Mouse (Mus musculus): ENCODE measurements around the gene Rbm42.

DNA sequence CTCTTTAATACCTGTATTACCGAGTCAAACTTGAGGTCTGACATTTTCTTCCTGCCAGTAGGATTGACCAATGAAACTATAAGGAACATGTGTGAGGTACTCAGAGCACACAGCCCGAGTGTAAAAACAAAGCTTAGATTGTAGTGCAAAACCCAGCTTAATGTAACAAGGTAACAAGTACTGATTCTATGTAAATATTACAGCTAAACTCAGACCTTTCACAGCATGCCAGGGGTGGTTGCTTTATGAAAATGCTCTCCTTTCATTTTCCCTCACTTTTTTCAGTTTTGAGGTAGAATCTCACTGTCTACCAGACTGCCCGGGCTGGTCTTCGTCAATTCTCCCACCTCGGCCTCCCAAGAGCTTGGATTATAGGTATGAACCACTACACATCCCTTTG lies 54.0 kb downstream of the Rbm42 start:
- no peak for TF ChIP-seq CTCF (IDR thresholded peaks at IDR 0.05; ENCODE audit: low read depth)
- no peak for TF ChIP-seq EP300 (IDR thresholded peaks at IDR 0.05; ENCODE audit: low read depth)
